Mouse (Mus musculus) midbrain, embryonic 13.5 days (tissue): ENCODE data around the gene Nvl. TPM values are rescaled to one million over a fixed set of nuclear protein-coding genes. Genes with fewer than 3 reads are reported as not detected.

Experiments used
- ATAC-seq: fragments of 200-750 bp; cut with Nextera tagmentation; 2 replicates; pipeline ENCODE4 v1.8.0; 2017; ENCODE audit warnings: mild to moderate bottlenecking, moderate TSS enrichment, moderate library complexity
- H3K27ac ChIP-seq: fragments of 300-500 bp; sonication (generic); 2 replicates; pipeline ENCODE4 v1.5.1; 2015; ENCODE audit warnings: inconsistent platforms, mild to moderate bottlenecking, moderate library complexity
- H3K27me3 ChIP-seq: fragments of 300-500 bp; sonication (generic); 2 replicates; pipeline ENCODE4 v1.6.1; 2015; ENCODE audit warnings: mild to moderate bottlenecking, inconsistent platforms
- H3K36me3 ChIP-seq: fragments of 300-500 bp; sonication (generic); 2 replicates; pipeline ENCODE4 v1.6.1; 2015; ENCODE audit warnings: mild to moderate bottlenecking, inconsistent platforms
- H3K4me1 ChIP-seq: fragments of 300-500 bp; sonication (generic); replicated peaks from 2 replicates; pipeline ENCODE4 v1.6.1; 2015; ENCODE audit warnings: inconsistent platforms
- H3K4me2 ChIP-seq: fragments of 300-500 bp; sonication (generic); replicated peaks from 2 replicates; pipeline ENCODE4 v1.6.1; 2015; ENCODE audit warnings: moderate library complexity, mild to moderate bottlenecking, inconsistent platforms
- H3K4me3 ChIP-seq: fragments of 300-500 bp; sonication (generic); replicated peaks from 2 replicates; pipeline ENCODE4 v1.5.1; 2015; ENCODE audit warnings: mild to moderate bottlenecking, inconsistent platforms
- H3K9ac ChIP-seq: fragments of 300-500 bp; sonication (generic); replicated peaks from 2 replicates; pipeline ENCODE4 v1.6.1; 2015; ENCODE audit warnings: mild to moderate bottlenecking, inconsistent platforms
- H3K9me3 ChIP-seq: fragments of 300-500 bp; sonication (generic); 2 replicates; pipeline ENCODE4 v1.6.1; 2016; ENCODE audit warnings: mild to moderate bottlenecking, inconsistent platforms
- WGBS: fragments of 180-500 bp; shearing (Covaris S2); methylation state at CpG from one replicate; pipeline ENCODE4 v1.1.7; 2015; 5-methylcytosine and 5-hydroxymethylcytosine counted together
- polyA plus RNA-seq: library from polyadenylated mRNA; unstranded; fragments of >200 nt; fragmentation: Nextera tagmentation; extraction: Ambion mirVana; gene quantifications from 2 replicates; pipeline ENCODE4 v1.2.1, GENCODE M21; 2015

Gene Nvl
- polyA plus RNA-seq, 1 experiment from 2014 or later, result 42.3 TPM

- H3K27me3 ChIP-seq, result no peaks in the 10 kb centered on the region
- H3K4me1 ChIP-seq, result no peaks in the 10 kb centered on the region
- H3K36me3 ChIP-seq, result no peaks in the 10 kb centered on the region
- 85% methylated on average over 6 of the region's 6 CpGs for WGBS
- H3K27ac ChIP-seq, result no peak overlapping the region
- H3K9me3 ChIP-seq, result no peaks in the 10 kb centered on the region
- H3K4me2 ChIP-seq, result no peak overlapping the region
- H3K9ac ChIP-seq, result no peak overlapping the region
- ATAC-seq, result no peak
- H3K4me3 ChIP-seq, result no peak overlapping the region
Observed at GRCm38 (mm10) chr1:181064648-181065047, 79.4 kb downstream of the Nvl start.

GRCm38 (mm10) chr1:181063991-181064390 is 80.0 kb downstream of the Nvl start:
- Histone ChIP-seq H3K36me3 (no peaks in the 10 kb centered on the region), H3K4me3 (no peak overlapping the region), H3K9me3 (no peaks in the 10 kb centered on the region), H3K4me1 (no peaks in the 10 kb centered on the region), H3K4me2 (no peak overlapping the region), H3K27me3 (no peaks in the 10 kb centered on the region), H3K9ac (no peak overlapping the region), H3K27ac (no peak overlapping the region)
- ATAC-seq, result no peak
- WGBS, result 68% methylated on average over 2 of the region's 2 CpGs

- Histone ChIP-seq H3K4me3 (no peak overlapping the region), H3K36me3 (no peaks in the 10 kb centered on the region), H3K4me1 (no peaks in the 10 kb centered on the region), H3K9me3 (no peaks in the 10 kb centered on the region), H3K4me2 (no peak overlapping the region), H3K9ac (no peak overlapping the region), H3K27me3 (no peaks in the 10 kb centered on the region), H3K27ac (no peak overlapping the region)
- WGBS, result 69% methylated on average over 3 of the region's 3 CpGs
- no peak for ATAC-seq
Observed at GRCm38 (mm10) chr1:181061784-181062485, 82.1 kb downstream of the Nvl start.

- Histone ChIP-seq H3K27me3 (no peaks in the 10 kb centered on the region), H3K36me3 (no peaks in the 10 kb centered on the region), H3K4me2 (no peak overlapping the region), H3K9me3 (no peaks in the 10 kb centered on the region), H3K4me3 (no peak overlapping the region), H3K9ac (no peak overlapping the region), H3K4me1 (no peaks in the 10 kb centered on the region), H3K27ac (no peak overlapping the region)
- WGBS, result 91% methylated on average over 4 of the region's 4 CpGs
- ATAC-seq, result no peak
Observed at GRCm38 (mm10) chr1:181052898-181053297, 91.1 kb downstream of the Nvl start.

- WGBS, result 90% methylated on average over 6 of the region's 6 CpGs
- no peak for ATAC-seq
Observed at GRCm38 (mm10) chr1:181050937-181051336, 93.1 kb downstream of the Nvl start, which contains the start of gene 9130409I23Rik. Gene 9130409I23Rik, plus strand, starts transcription at chr1:181051237.

GRCm38 (mm10) chr1:181049328-181049842 is 94.6 kb downstream of the Nvl start:
- no peaks in the 10 kb centered on the region for H3K4me1 ChIP-seq
- no peak overlapping the region for H3K27ac ChIP-seq
- H3K4me2 ChIP-seq, result no peak overlapping the region
- no peaks in the 10 kb centered on the region for H3K9me3 ChIP-seq
- no peak overlapping the region for H3K9ac ChIP-seq
- H3K27me3 ChIP-seq, result no peaks in the 10 kb centered on the region
- H3K36me3 ChIP-seq, result no peaks in the 10 kb centered on the region
- ATAC-seq, result no peak
- no peak overlapping the region for H3K4me3 ChIP-seq

More at GRCm38 (mm10) chr1:181050937-181051336, 93.1 kb downstream of the Nvl start, which contains the start of gene 9130409I23Rik:
- H3K27me3 ChIP-seq, result no peaks in the 10 kb centered on the region
- no peak within 1 kb of the TSS for H3K4me3 ChIP-seq
- no peaks in the 10 kb centered on the region for H3K36me3 ChIP-seq
- H3K27ac ChIP-seq, result no peak within 1 kb of the TSS
- H3K9me3 ChIP-seq, result no peaks in the 10 kb centered on the region
- H3K4me2 ChIP-seq, result no peak within 1 kb of the TSS
- H3K9ac ChIP-seq, result no peak within 1 kb of the TSS
- H3K4me1 ChIP-seq, result no peaks in the 10 kb centered on the region

- no peak for ATAC-seq
- 67% methylated on average over 1 of the region's 1 CpGs for WGBS
Observed at GRCm38 (mm10) chr1:181047520-181047919, 96.5 kb downstream of the Nvl start.

GRCm38 (mm10) chr1:181039652-181040051 is 104.4 kb downstream of the Nvl start:
- no peaks in the 10 kb centered on the region for H3K4me1 ChIP-seq
- H3K27ac ChIP-seq, result no peak overlapping the region
- no peak overlapping the region for H3K9ac ChIP-seq
- H3K4me2 ChIP-seq, result no peak overlapping the region
- no peak overlapping the region for H3K4me3 ChIP-seq
- H3K9me3 ChIP-seq, result no peaks in the 10 kb centered on the region
- H3K27me3 ChIP-seq, result no peaks in the 10 kb centered on the region
- 15% methylated on average over 4 of the region's 4 CpGs for WGBS
- no peaks in the 10 kb centered on the region for H3K36me3 ChIP-seq
- ATAC-seq, result no peak

More at GRCm38 (mm10) chr1:181047520-181047919, 96.5 kb downstream of the Nvl start:
- no peaks in the 10 kb centered on the region for H3K9me3 ChIP-seq
- H3K27ac ChIP-seq, result no peak overlapping the region
- H3K27me3 ChIP-seq, result no peaks in the 10 kb centered on the region
- H3K4me2 ChIP-seq, result no peak overlapping the region
- no peak overlapping the region for H3K9ac ChIP-seq
- no peaks in the 10 kb centered on the region for H3K36me3 ChIP-seq
- no peaks in the 10 kb centered on the region for H3K4me1 ChIP-seq
- no peak overlapping the region for H3K4me3 ChIP-seq

- H3K36me3 ChIP-seq, result no peaks in the 10 kb centered on the region
- no peak overlapping the region for H3K4me3 ChIP-seq
- H3K4me2 ChIP-seq, result no peak overlapping the region
- 85% methylated on average over 4 of the region's 4 CpGs for WGBS
- ATAC-seq, result no peak
- H3K9me3 ChIP-seq, result no peaks in the 10 kb centered on the region
- H3K27ac ChIP-seq, result no peak overlapping the region
- H3K27me3 ChIP-seq, result no peaks in the 10 kb centered on the region
- no peaks in the 10 kb centered on the region for H3K4me1 ChIP-seq
- no peak overlapping the region for H3K9ac ChIP-seq
Observed at GRCm38 (mm10) chr1:181037623-181038022, 106.4 kb downstream of the Nvl start.

Other genes with a start within 250 kb of the Nvl start
- gene Pycr2, start 239.9 kb downstream of the Nvl start, polyA plus RNA-seq, result 76.6 and 83.1 TPM in 2 replicates
- gene Lefty1, start 209.2 kb downstream of the Nvl start, polyA plus RNA-seq, result 0.31 TPM in 1 of 2 replicates, not detected in the other
- 0.93 and 1.8 TPM in 2 replicates for gene Tmem63a, start 201.9 kb downstream of the Nvl start, polyA plus RNA-seq
- 2.0 and 2.6 TPM in 2 replicates for gene Ephx1, start 123.3 kb downstream of the Nvl start, polyA plus RNA-seq
- gene 9130409I23Rik, start 93.0 kb downstream of the Nvl start, polyA plus RNA-seq, result 0.08 TPM in 1 of 2 replicates, not detected in the other
- gene Cnih4, start 489 bp upstream of the Nvl start, polyA plus RNA-seq, result 77.6 and 78.5 TPM in 2 replicates
- gene Wdr26, start 67.8 kb upstream of the Nvl start, polyA plus RNA-seq, result 47.2 and 51.7 TPM in 2 replicates
- gene Cnih3, start 208.4 kb upstream of the Nvl start, polyA plus RNA-seq, result 2.6 and 3.8 TPM in 2 replicates